Mouse (Mus musculus) cerebellum, adult (tissue): ENCODE data around the gene Mansc1.

Experiments used
- ATAC-seq: cut with Nextera tagmentation; 2 replicates; pipeline ENCODE4 v1.9.2; 2017; ENCODE audit warnings: mild to moderate bottlenecking, moderate library complexity, mixed read lengths; ENCODE audit not compliant: insufficient number of reproducible peaks, low FRiP score, low TSS enrichment

Mansc1 gene

DNA sequence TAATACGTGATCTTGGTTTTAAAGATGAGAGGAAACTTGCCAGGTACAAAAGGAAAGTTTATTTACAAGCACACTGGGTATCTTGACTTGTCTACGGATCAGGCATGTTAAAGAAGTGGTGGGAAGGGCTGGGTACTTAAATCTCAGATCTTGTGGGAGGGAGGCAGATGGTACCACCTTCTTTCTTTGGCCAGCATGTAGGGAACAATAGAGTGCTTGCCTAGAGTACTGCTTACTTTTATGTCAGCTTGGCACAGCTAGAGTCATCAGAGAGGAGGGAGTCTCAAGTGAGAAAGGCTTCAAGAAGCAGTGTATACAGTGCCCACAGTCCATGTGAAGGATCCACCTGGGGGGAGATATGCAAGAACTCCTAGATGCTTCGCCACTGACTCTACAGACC lies 27.1 kb downstream of the Mansc1 start:
- ATAC-seq: no peak

GRCm38 (mm10) chr6:134602371-134603003 lies 29.8 kb downstream of the Mansc1 start:
- ATAC-seq: no peak

DNA sequence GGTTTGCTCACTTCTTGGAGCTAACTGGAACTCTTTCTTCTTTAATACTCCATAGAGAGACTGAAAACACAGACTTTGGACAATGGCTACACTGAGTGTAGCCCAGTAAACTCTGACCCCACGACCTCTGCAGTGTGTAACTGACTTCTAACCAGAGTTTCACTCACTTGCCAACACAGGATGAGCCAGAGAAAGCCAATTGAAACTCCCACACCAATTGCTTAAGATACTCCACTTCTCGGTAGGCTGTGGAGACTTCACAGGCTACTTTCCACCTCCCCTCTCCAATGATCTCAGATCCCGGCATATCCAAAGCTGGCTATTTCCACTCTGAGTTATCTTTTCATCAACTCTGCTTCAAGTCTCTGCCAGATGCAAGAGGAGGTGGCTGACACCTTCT lies 30.5 kb downstream of the Mansc1 start:
- ATAC-seq: no peak

DNA sequence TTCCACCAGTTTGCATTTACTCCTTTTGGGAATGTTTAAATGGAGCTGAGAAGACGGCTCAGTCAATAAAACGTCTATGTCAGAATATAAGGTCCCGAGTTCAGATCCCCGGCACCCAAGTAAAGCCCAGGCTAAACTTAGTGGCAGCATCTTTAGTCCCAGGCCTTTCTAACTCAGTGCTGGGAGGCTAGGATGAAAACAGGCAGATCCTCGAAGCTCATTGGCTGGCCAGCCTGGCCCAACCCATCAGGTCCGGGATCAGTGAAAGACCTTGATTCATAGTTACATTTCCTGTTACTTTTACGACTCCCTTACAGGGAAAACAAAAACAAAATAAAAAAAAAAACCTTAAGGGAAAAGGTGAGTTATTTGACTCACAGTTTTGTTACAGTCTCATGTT lies 31.2 kb downstream of the Mansc1 start:
- no peak for ATAC-seq

DNA sequence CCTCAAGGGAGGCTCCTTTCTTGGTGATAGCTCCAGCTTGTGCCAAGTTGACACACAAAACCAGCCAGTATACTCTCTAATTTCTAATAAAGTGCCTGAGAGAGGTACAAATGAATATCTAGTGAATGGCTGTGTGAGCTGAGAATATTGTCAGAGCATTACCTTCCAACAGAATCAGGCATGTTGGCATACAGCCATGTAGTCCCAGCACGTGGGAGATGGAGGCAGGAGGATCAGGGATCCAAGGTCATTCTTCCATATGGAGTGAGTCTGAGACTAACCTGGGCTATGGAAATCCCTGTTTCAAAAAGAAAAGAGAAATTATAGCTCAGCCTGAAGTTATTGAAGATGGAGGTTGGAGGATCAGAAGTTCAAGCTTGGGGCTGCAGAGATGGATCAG lies 33.0 kb downstream of the Mansc1 start:
- ATAC-seq: no peak

DNA sequence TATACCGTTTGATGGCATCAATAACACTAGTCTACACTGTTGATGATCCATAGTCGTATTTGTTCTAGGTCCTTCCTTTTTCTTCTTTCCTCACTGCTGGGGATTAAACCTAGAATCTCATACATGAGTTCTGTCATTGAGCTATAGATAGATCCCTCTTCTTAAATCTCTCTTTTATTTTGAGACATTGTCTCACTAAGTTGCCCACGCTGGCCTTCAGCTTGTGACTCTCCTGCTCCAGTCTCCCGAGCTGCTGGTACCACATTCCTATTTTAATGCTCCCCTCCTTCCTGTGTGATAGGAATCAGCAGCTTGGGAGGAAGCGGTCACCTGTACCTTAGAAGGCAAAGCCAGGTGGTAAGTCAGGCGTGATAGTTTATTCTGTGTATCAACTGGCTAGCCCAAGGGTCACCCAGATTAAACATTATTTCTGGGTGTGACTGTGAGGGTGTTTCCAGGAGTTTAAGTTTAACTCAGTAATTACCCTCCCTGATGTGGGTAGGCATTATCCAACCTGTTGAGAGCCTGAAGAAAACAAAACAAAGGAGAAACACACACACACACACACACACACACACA lies 34.5 kb downstream of the Mansc1 start:
- no peak for ATAC-seq

DNA sequence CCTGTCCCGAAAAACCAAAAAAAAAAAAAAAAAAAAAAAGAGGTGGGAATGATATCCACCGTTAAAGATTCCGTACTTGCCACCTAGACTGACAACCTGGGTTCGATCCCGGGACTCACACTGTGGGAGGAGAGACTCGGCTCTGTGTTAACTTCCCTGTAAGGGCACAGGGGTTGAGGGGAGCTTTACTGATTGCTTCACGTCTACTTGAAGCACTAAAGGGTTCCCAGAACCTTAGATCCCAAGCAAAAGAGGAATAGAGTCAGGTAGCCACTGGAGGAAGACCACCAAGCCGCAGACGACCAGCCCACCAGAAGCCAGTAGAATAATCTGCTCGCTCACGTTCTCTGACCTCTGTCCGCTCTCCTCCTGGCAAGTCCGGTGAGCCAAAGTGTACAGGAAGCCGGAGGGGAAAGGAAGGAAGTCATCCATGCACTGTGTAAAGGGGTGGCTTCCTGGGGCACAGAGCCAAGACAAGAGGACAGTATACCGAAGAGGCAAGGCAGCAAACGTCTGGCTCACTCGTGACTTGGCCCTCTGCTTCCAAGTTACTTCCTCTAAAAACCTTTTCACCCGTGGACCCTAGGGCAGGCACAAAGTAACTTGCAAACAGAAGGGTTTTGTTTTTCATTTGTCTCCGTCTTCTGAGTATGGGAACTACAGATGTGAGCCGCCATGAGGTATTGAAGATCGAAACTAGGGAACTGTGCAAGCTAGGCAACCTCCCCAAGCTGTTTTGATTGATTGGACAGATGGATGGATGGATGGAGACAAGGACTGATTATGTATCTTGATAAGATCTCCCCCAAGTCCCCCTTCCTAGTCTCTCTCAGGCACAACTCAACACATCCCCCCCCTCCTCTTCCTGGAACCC lies 37.5 kb downstream of the Mansc1 start:
- ATAC-seq: no peak

- no peak for ATAC-seq
These were observed 40.7 kb downstream of the Mansc1 start for GRCm38 (mm10) chr6:134591614-134592013.

DNA sequence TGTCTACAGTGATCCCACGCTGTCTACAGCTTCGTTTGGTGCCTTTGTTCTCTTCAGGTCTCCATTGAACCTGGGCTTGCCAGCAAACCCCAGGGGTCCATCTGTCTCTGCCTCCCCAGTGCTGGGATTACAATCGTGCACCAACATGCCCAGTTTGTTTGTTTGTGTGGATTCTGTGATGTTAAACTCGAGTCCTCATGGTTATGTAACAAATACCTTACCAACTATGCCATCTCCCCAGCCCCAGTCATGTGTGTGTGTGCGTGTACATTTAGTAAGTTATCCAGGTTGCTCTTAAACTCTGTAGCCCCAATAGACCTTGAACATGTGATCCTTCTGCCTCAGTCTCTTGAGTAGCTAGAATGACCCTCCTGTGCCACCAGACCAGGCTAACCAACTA lies 46.0 kb downstream of the Mansc1 start:
- ATAC-seq: no peak

DNA sequence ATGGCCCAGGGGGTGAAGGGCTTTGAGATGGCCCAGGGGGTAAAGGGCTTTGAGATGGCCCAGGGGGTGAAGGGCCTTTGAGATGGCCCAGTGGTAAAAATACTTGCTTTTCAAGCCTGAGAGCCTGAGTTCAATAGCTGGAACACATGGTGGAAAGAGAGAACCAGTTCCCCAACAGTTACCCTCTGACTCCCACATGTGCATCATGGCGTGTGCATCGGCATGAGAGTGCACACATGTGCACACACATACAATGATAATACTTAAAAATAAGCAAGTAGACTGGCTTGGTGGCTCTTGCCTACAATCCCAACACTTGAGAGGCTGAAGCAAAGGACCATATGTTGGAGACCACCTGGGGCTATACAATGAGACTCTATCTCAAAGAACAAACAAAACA lies 47.7 kb downstream of the Mansc1 start:
- ATAC-seq: no peak

DNA sequence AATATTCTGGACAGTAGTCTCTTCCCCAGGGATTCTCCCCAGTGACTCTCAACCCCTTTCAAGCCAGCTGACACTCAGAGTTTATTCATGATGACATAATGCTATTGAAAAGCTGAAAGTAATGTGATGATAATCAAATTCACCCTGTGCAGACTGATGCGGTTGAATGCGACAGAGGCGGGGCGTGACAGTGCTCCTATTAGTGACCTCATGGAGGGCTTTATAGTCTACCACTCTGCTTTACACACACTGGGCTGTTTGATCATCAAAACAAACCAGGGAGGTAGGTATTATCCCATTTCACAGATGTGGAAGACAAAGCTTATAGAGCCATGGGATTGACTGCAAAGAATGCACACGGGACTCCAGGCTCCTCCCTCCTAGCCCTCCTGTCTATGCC lies 50.2 kb downstream of the Mansc1 start:
- no peak for ATAC-seq

DNA sequence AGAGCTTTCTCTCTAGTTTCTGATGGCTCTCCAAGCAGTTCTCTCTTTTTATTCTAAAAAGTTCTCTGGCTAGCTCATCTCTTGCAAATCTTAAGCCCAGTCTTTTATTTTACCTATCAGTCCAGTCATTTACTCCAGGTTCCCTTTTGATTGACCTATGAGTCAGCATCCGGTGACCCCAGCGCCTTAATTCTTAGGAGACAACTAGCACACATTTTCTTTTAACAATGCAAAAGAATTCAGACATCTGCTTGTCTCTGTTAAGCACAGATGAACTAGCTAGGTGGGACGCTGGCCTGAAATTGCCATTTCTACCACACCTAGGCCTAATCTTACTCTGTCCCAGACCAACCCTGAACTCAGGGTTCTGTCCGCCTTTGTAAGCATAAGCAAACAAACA lies 52.8 kb downstream of the Mansc1 start:
- no peak for ATAC-seq

GRCm38 (mm10) chr6:134578039-134578438 lies 54.2 kb downstream of the Mansc1 start:
- ATAC-seq: no peak

DNA sequence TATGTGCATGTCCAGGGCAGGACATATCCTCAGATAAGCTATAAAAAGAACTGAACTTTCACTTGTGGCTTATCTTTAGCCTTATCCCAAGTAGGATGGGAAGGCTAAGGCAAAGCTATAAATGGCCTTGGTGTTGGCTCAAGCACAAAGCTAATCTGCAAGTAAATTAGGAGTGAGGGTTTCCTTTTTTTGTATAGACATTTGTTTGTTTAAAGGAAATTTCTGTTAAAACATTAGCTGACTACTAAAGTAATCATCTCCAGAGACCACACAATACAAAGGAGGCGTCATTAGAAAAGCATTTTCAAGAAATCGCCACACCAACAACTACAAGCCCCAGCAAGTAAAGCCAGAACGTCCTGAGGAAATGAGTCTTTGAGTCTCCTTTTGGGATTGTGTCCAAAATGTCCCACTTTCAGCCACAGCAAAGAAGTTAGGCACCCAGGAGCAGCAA lies 57.0 kb downstream of the Mansc1 start:
- no peak for ATAC-seq

- ATAC-seq: no peak
These were observed 64.2 kb downstream of the Mansc1 start for GRCm38 (mm10) chr6:134567986-134568556.

DNA sequence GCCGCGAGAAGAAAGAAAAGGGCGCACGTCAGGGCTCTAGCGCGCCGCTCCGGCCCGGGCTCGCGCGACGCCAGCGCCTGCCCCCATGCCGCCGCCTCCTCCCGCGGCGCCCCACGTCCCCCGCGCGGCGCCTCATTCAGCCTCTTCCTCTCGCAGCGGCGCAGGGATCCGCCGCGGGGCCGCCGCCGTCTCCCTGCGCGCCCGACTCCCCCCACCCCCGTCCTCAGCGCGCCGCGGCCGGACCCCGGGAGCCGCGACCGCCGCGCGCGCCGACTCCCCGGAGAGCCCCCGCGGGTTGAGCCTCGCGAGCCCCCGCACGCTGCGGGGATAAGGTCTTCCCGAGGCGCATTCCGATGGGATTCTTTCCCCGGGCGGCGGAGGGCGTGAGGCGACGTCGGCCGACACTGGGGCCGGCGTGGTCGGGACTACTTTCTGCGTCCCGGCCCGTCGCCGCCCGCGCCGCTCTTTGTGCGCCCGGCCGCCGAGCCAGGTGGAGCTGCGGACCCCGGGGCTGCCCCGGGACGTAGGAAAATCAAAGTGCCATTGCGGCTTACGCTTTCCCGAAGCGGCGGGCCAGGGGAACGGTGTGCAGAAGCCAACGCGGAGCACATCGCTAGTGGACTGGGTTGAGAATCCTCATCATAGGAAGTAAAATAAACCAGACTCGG lies 65.3 kb downstream of the Mansc1 start, which contains the start of gene Lrp6:
Gene Lrp6 (minus strand): TSS at position 148 of the 668 bp plus-strand sequence.
- ATAC-seq: peak; percentile 89

DNA sequence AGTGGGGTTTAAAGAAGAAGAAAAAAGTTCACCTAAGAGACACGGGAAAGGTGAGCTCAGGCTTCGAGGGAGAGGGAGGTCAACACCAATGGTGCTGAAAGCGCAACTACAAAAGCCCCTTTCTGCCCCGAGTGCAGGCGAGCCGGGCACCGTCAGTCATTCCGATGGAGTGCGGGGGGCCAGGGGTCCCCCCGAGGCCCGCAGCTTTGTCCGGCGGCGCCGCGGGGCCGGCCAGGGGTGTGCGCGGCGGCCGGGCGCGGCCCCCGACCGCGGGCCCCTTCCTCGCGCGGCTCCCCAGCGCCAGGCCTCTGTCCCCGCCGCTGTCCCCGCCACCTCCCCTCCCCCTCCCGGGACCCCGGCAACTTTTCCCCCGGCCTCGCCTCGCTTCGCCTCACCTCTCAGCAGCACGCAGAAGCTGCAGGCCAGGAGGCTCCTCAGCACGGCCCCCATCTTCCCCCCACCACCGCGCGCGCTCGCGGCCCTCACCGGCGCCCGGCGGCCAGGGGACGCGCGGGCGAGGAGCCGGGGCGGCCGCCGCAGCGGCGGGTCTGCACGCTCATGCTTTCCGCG lies 66.0 kb downstream of the Mansc1 start:
- ATAC-seq: peak; percentile 62

DNA sequence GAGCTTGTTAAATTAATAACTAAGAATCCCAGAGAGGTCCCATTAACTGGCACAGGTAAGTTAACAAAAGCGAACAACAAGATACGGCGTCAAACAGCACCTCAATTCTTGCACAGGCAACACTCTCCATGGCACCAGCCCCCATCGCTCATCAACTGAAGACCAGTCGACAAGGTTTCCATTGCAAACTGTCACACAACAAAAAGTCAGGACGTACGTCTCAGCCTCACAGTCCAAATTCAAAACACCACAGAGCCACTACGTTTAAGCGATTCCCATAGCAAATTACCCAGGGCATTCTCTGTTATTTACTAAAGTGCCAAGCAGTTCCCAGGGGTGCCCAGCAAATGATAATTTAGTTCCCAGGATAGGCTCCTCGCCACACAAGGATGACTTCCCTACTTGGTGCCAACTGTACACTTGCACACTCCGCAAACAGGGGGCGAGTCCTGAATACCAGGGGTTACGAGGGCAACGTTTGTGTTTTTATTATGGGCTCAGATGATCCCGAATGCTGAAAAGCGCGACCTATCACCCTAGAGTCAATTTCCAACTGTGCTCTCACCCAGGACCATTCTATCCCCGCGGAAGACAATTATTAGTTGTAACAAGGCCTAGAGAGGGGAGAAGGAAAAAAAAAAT lies 66.6 kb downstream of the Mansc1 start:
- no peak for ATAC-seq

- ATAC-seq: no peak
These were observed 67.7 kb downstream of the Mansc1 start for GRCm38 (mm10) chr6:134564539-134564938.

DNA sequence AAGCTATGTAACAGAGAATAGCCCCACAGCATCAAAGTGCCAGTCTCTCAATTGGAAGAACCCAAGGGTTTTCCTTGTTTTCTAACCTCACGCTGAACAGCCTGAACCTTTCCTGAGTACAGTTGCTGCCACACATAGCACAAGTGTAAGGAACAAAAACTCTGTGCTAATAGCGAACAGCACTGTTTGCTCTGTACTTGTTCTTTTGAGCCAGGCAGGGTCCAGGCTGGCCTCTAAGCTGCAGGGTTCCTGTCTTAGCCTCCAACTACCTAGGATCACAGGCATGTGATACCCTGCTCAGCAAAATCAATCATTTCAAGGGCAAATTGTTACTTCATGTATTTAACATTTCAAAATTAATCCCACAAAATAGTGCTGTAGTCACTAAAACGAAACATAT lies 72.7 kb downstream of the Mansc1 start:
- no peak for ATAC-seq
